Mouse (Mus musculus) Patski (cell line): Measurements from ENCODE around the gene Xylt1. TPM values are rescaled to one million over a fixed set of nuclear protein-coding genes. Genes with fewer than 3 reads are reported as not detected.

ENCODE experiments used
- ATAC-seq: fragments of 100-300 bp; one replicate; pipeline ENCODE4 v1.8.0; 2021
- CTCF ChIA-PET: fragments of 350-600 bp; sonication (Branson Sonifier 250); formaldehyde crosslinking; loops from one replicate; lab custom pipeline; 2022; ENCODE audit warnings: inconsistent platforms; lab: Charles Lee
- POLR2A ChIA-PET: fragments of 350-600 bp; sonication (Branson Sonifier 250); formaldehyde crosslinking; loops from one replicate; lab custom pipeline; 2022; ENCODE audit warnings: antibody characterized with exemption, inconsistent platforms; lab: Charles Lee
- DNase-seq: peaks from one replicate; pipeline ENCODE4 v3.0.0-alpha.2; 2011; ENCODE audit warnings: low read depth, low spot score
- H3K27me3 ChIP-seq: fragments of 371-371 bp; one replicate; pipeline ENCODE4 v1.5.1; 2021
- CTCF ChIP-seq: fragments of 100-300 bp; IDR thresholded peaks from one replicate; pipeline ENCODE4 v1.5.1; 2021
- in situ Hi-C: fragments of 300-500 bp; cut with MboI; formaldehyde crosslinking; loops from 3 replicates; pipeline ENCODE4 v1.11.1; 2018; ENCODE audit warnings: low pct_unique_long_range_greater_than_20kb, mixed read lengths
- polyA plus RNA-seq: library from polyadenylated mRNA; unstranded; gene quantifications from one replicate; pipeline ENCODE4 v1.2.3, GENCODE M21; 2021

Xylt1 gene
- polyA plus RNA-seq, 1 experiment from 2014 or later = 20.1 TPM

DNA sequence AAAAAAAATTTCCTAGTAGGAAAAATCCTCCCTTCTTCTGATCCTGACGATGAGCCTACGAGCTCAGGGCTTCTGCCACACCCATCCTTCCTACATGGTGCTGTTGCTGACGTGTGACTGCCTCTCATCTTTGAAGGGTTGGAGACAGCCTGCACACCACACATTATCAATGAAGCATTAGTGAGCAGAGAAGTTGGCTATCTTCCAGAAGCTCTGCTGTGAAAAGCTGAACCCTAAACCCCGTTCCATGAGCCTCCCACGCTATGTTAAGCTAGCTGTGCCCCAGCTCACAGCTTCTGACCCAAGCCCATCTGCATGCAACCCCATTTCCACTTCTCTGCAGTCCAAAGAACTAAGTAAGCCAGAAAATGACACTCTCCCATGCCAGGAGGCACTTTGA is 204.4 kb downstream of the Xylt1 start:
- in situ Hi-C loops = no loop called here
- CTCF ChIA-PET = no interaction called here
- no peak for DNase-seq
- no peak for ATAC-seq
- POLR2A ChIA-PET = no interaction called here
- no peaks in the 10 kb centered on the region for H3K27me3 ChIP-seq
- no peak for TF ChIP-seq CTCF

DNA sequence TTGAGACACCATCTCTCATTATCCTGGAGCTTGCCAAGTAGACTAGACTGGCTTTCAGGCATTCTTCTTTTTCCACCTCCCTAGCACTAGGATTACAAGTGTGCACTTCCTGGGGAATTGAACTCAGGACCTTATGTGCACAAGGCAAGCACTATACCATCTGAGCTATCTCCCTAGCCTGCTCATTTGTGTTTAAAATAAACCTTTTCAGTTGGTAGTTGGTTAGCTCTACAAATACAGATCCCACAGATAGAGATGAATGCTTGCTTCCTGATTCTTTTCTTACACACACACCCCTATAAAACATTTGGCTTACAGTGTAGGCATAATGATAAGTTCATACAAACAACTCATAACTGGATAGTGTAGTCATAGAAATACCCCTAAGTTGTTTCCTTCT is 206.0 kb downstream of the Xylt1 start:
- DNase-seq (no peak), ATAC-seq (no peak)
- ChIA-PET CTCF (no interaction called here), POLR2A (no interaction called here)
- in situ Hi-C loops = no loop called here
- H3K27me3 ChIP-seq = no peaks in the 10 kb centered on the region
- TF ChIP-seq CTCF = no peak

DNA sequence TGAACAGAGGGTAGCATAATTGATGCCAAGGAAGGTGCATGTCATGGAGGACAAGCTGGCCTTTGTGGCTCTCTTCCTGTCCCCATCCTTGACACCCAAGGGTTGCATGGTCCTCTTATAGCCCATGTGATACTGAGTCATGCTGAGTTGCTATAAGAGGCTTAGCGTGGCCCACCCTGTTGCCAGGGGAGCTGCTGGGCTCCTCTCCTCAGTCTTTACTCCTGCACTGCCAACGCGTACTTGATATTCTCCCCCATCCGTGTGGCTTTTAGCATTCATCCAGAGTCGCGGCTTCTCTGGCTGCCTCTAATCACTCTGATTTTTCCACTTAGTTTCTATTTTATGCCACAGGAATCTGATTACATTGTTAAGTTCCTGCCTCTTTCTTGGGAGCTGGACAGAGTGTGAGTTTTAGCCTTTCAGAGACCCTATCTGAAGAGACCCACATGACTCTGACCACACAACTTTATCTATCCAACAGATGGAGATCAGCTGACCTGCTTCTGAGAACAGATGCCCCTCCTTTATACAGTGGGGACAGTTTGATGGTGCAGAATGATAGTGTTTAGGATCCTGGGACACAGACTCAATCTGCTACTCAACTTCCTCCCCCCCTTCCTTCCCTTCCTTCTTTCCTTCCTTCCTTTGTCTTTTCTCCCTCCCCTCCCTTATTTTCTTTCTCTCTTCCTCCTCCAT is 206.6 kb downstream of the Xylt1 start:
- ChIA-PET CTCF (no interaction called here), POLR2A (no interaction called here)
- ATAC-seq = no peak
- DNase-seq = no peak
- TF ChIP-seq CTCF = no peak
- in situ Hi-C loops = no loop called here
- H3K27me3 ChIP-seq = no peaks in the 10 kb centered on the region

DNA sequence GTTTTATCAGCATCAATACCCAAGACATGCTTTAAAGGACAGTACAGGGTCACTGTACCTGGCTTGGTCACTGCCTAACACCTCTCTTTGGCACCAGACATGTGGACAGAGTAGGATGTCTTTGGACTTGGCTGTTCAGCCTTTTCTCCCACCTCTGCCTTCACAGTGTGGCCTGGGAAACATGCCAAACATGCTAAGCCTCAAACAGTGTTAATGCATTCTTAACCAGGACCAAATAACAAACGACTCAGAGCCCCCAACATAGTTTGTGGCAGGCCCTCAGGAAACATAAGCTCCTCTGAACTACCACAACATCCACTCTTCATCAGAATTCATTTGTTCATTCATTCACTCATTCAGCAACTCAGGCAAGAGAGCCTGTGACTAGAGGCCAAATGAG is 207.6 kb downstream of the Xylt1 start:
- POLR2A ChIA-PET = no interaction called here
- no peak for DNase-seq
- no peaks in the 10 kb centered on the region for H3K27me3 ChIP-seq
- ATAC-seq = no peak
- TF ChIP-seq CTCF = no peak
- CTCF ChIA-PET = interaction anchor here (0.8 kb wide), 1 partner anchor 9 kb away, joined by 3 read pairs; no protein-coding TSS in a partner anchor
- in situ Hi-C loops = no loop called here

DNA sequence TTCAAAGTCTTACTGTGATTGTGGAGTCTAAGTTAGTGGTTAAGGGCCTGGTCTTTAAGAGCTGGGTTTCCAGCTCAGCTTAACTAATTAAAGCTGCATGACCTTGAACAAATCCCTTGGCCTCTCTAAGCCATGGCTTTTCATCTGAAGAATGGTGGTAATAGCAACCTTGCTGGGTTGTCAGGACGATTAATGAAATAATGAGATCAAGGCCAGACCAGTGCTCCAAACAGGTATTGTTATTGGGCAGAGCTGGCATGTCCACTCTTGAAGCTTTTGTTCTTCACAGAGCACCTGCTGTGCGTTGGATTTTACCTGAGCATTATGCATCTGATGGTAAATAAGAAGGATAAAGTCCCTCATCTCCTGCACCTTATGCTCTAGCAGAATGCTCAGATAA is 208.6 kb downstream of the Xylt1 start:
- CTCF ChIA-PET = interaction anchor here (0.7 kb wide), 1 partner anchor 20 kb away, joined by 3 read pairs; no protein-coding TSS in a partner anchor
- ATAC-seq = no peak
- no peak for TF ChIP-seq CTCF
- in situ Hi-C loops = no loop called here
- no peaks in the 10 kb centered on the region for H3K27me3 ChIP-seq
- POLR2A ChIA-PET = no interaction called here
- DNase-seq = no peak

DNA sequence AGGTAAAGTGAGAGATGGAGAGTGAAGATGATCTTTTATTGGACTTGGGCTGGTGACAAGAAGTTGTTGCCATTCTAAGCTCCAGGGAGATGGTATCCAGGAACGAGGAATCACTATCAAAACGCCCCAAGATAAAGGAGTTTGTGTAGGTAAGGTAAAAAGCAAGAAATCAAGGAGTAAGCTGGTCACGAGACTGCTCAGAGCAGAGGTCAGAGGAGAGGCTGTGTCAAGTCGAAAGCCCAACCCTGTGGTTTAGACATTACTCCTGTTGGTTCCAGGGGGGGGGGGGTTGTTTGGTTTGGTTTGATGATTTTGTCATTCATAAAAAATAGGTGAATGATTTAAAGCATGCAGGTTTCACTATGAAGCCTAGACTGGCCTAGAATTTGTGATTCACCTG is 209.0 kb downstream of the Xylt1 start:
- no peaks in the 10 kb centered on the region for H3K27me3 ChIP-seq
- in situ Hi-C loops = no loop called here
- DNase-seq = no peak
- ChIA-PET POLR2A (no interaction called here), CTCF (interaction anchor here (0.7 kb wide), 1 partner anchor 20 kb away, joined by 3 read pairs; no protein-coding TSS in a partner anchor)
- no peak for TF ChIP-seq CTCF
- no peak for ATAC-seq

DNA sequence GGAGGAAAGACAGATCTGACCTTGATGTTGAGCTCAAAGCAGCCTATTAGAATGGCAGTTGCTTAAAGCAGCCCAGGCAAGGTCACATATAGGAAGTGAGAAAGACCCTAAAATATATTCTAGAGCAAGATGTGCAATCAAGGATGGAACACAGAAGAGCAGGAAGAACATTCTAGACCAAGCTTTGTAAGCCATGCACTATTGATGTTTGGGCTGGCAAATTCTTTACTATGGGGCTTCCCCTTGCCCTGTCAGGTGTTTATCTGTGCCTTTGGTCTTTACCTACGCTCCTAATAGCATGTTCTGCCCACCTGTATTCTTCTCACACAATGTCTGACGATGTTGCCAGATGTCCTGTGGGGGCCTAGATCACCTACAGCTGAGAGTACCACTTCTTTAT is 213.4 kb downstream of the Xylt1 start:
- ATAC-seq = no peak
- in situ Hi-C loops = no loop called here
- TF ChIP-seq CTCF = no peak
- CTCF ChIA-PET = no interaction called here
- POLR2A ChIA-PET = no interaction called here
- DNase-seq = no peak
- no peaks in the 10 kb centered on the region for H3K27me3 ChIP-seq

DNA sequence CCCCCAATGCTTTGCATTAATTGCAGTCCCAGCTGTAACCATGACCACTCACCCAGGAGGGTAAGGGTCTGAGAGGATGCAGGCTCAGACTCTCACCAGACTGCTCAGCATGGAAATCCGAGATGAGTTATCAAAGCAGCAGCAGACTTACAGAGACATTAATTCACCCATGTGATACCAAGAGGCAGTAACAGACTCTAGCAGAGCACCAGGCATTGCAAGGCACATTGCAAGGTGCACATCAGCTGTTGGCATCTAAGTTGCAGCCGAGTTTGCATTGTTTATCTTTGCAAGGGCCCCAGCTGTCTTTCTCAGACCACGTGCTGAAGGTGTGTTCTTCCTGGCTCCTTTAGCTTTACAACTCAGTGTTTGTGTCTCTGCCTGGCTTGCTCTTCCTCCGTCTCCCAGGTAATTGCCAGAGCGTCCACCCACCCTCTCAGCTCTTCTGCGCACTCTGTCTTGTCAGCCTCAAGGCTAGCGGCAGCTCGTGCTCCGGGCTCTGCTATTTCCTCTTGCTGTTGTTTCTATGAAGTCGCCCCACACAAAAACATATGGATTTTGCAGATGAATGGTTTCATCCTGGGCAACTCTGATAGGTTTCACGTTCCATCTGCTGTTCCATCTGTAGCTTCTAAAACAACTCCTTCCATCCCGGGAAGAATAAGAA is 214.4 kb downstream of the Xylt1 start:
- CTCF ChIA-PET = interaction anchor here (1.1 kb wide), 1 partner anchor 23 kb away, joined by 3 read pairs; no protein-coding TSS in a partner anchor

DNA sequence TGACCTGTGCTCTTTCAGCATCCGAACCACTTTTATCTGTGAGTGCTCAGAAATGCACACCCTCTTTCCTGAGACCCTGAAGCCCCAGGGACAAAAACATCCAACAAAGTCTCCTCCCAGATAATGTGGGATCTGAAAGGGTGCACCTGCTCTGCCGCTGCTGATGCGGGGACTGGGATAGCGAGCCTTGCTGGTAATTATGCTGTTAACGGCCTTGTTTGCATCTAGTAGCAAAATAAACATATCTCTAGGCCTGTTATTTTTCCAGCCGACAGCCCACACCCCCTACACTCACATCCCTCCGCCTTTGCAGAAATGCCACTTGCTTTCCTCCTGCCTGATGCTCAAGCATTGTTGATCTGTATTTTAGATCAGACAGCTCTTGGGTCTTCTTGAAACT is 219.7 kb downstream of the Xylt1 start:
- no peak for TF ChIP-seq CTCF
- ChIA-PET POLR2A (no interaction called here), CTCF (interaction anchor here (0.6 kb wide), 1 partner anchor 17 kb away, joined by 3 read pairs; no protein-coding TSS in a partner anchor)
- ATAC-seq = no peak
- in situ Hi-C loops = no loop called here
- no peak for DNase-seq
- no peaks in the 10 kb centered on the region for H3K27me3 ChIP-seq

More for the DNA sequence above, 214.4 kb downstream of the Xylt1 start:
- POLR2A ChIA-PET = no interaction called here
- ATAC-seq (no peak), DNase-seq (no peak)
- H3K27me3 ChIP-seq = no peaks in the 10 kb centered on the region
- in situ Hi-C loops = no loop called here
- no peak for TF ChIP-seq CTCF

DNA sequence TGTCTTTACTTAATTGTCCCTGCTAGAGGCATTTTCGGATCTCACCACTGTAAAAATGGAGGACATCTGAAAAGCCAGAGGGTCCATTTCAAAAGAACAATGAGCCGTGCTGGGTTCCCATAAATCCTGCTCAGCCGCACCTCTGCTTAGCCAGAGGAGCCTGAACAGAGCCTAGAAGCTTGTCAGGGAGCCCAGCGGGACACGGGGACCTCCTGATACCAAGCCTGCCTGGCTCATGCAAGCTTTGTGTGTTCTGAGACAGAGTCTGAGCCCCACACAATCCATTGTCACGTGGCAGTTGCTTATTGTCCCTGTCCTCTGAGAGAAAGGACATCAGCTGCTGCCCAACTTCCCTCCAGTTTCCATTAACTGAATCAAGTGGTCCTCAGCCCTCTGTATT is 229.7 kb downstream of the Xylt1 start:
- CTCF ChIA-PET = interaction anchor here (1.5 kb wide), 1 partner anchor 8 kb away, joined by 3 read pairs; no protein-coding TSS in a partner anchor
- ATAC-seq (no peak), DNase-seq (no peak)
- no peak for TF ChIP-seq CTCF
- in situ Hi-C loops = no loop called here
- H3K27me3 ChIP-seq = no peaks in the 10 kb centered on the region
- POLR2A ChIA-PET = no interaction called here
